Mouse (Mus musculus) forebrain, embryonic 12.5 days (tissue): ENCODE data around the gene Coro7. TPM values are rescaled to one million over a fixed set of nuclear protein-coding genes. Genes with fewer than 3 reads are reported as not detected.
A peak's percentile ranks its signal among the peaks of the same experiment; 100 is the strongest.
"Not testable (repeated sequence)": the region's sequence is repeated elsewhere in the genome, so short reads cannot be mapped to it uniquely, and the experiment has no call there.

Experiments
- ATAC-seq: fragments of 200-750 bp; cut with Nextera tagmentation; 2 replicates; pipeline ENCODE4 v1.8.0; 2017; ENCODE audit warnings: moderate TSS enrichment; ENCODE audit not compliant: low FRiP score
- H3K27ac ChIP-seq: fragments of 300-500 bp; sonication (generic); 2 replicates; pipeline ENCODE4 v1.5.1; 2016; ENCODE audit warnings: mild to moderate bottlenecking
- H3K27me3 ChIP-seq: fragments of 300-500 bp; sonication (generic); 2 replicates; pipeline ENCODE4 v1.6.1; 2016; ENCODE audit warnings: mild to moderate bottlenecking
- H3K36me3 ChIP-seq: fragments of 300-500 bp; sonication (generic); replicated peaks from 2 replicates; pipeline ENCODE4 v1.6.1; 2016; ENCODE audit warnings: mild to moderate bottlenecking
- H3K4me1 ChIP-seq: fragments of 300-500 bp; sonication (generic); 2 replicates; pipeline ENCODE4 v1.6.1; 2016
- H3K4me2 ChIP-seq: fragments of 300-500 bp; sonication (generic); 2 replicates; pipeline ENCODE4 v1.6.1; 2016; ENCODE audit warnings: mild to moderate bottlenecking, moderate library complexity
- H3K4me3 ChIP-seq: fragments of 300-500 bp; sonication (generic); replicated peaks from 2 replicates; pipeline ENCODE4 v1.5.1; 2016; ENCODE audit warnings: mild to moderate bottlenecking
- H3K9ac ChIP-seq: fragments of 300-500 bp; sonication (generic); 2 replicates; pipeline ENCODE4 v1.6.1; 2016; ENCODE audit warnings: mild to moderate bottlenecking
- H3K9me3 ChIP-seq: fragments of 300-500 bp; sonication (generic); 2 replicates; pipeline ENCODE4 v1.6.1; 2016
- WGBS: fragments of 180-500 bp; shearing (Covaris S2); methylation state at CpG from one replicate; pipeline ENCODE4 v1.1.7; 2016; 5-methylcytosine and 5-hydroxymethylcytosine counted together
- polyA plus RNA-seq: library from polyadenylated mRNA; unstranded; fragments of >200 nt; fragmentation: Nextera tagmentation; extraction: Ambion mirVana; gene quantifications from 2 replicates; pipeline ENCODE4 v1.2.1, GENCODE M21; 2016

The Coro7 gene
- polyA plus RNA-seq, 1 experiment from 2014 or later = 18.5 TPM

- WGBS = 10% methylated on average over 14 of the region's 14 CpGs
- peak overlapping the region; percentile 54 for H3K9ac ChIP-seq
- peaks cover 6% of the 10 kb centered on the region; the same call in 1 of the 2 replicates for H3K36me3 ChIP-seq
- H3K9me3 ChIP-seq = no peaks in the 10 kb centered on the region
- peak; percentile 30 for ATAC-seq
- no peaks in the 10 kb centered on the region for H3K27me3 ChIP-seq
- H3K4me2 ChIP-seq = peak overlapping the region; percentile 65
- H3K4me1 ChIP-seq = peaks cover 18% of the 10 kb centered on the region
- H3K4me3 ChIP-seq = peak overlapping the region; percentile 48
- H3K27ac ChIP-seq = peak overlapping the region; percentile 84
These were observed 93.7 kb downstream of the Coro7 start for GRCm38 (mm10) chr16:4585642-4586530.

- no peaks in the 10 kb centered on the region for H3K36me3 ChIP-seq
- peaks cover 18% of the 10 kb centered on the region for H3K4me1 ChIP-seq
- no peak overlapping the region for H3K9ac ChIP-seq
- no peak overlapping the region for H3K27ac ChIP-seq
- no peaks in the 10 kb centered on the region for H3K27me3 ChIP-seq
- 76% methylated on average over 5 of the region's 5 CpGs for WGBS
- no peaks in the 10 kb centered on the region for H3K9me3 ChIP-seq
- H3K4me2 ChIP-seq = no peak overlapping the region
- no peak overlapping the region for H3K4me3 ChIP-seq
- no peak for ATAC-seq
These were observed 95.1 kb downstream of the Coro7 start for GRCm38 (mm10) chr16:4584438-4584837.

- Histone ChIP-seq H3K27ac (no peak overlapping the region), H3K9me3 (no peaks in the 10 kb centered on the region), H3K4me1 (peaks cover 18% of the 10 kb centered on the region), H3K4me2 (no peak overlapping the region), H3K27me3 (no peaks in the 10 kb centered on the region), H3K9ac (no peak overlapping the region), H3K4me3 (no peak overlapping the region), H3K36me3 (no peaks in the 10 kb centered on the region)
- ATAC-seq = no peak
- 91% methylated on average over 3 of the region's 3 CpGs for WGBS
These were observed 95.8 kb downstream of the Coro7 start for GRCm38 (mm10) chr16:4583807-4584206.

- not testable (repeated sequence) for H3K27me3 ChIP-seq, H3K9me3 ChIP-seq, H3K4me3 ChIP-seq, H3K9ac ChIP-seq, H3K36me3 ChIP-seq, ATAC-seq, H3K4me1 ChIP-seq, H3K27ac ChIP-seq, H3K4me2 ChIP-seq
- WGBS = 92% methylated on average over 4 of the region's 4 CpGs
These were observed 98.4 kb downstream of the Coro7 start for GRCm38 (mm10) chr16:4581179-4581578.

- no peaks in the 10 kb centered on the region for H3K9me3 ChIP-seq
- H3K36me3 ChIP-seq = no peaks in the 10 kb centered on the region
- no peaks in the 10 kb centered on the region for H3K27me3 ChIP-seq
- H3K9ac ChIP-seq = no peak overlapping the region
- no peak for ATAC-seq
- H3K27ac ChIP-seq = no peak overlapping the region
- H3K4me2 ChIP-seq = no peak overlapping the region
- 0 out of 2 replicates have a peak, but pooled peaks cover 4% of the 10 kb centered on the region for H3K4me1 ChIP-seq
- no peak overlapping the region for H3K4me3 ChIP-seq
- WGBS = 79% methylated on average over 7 of the region's 7 CpGs
These were observed 100.9 kb downstream of the Coro7 start for GRCm38 (mm10) chr16:4578630-4579029.

- Histone ChIP-seq H3K4me2 (no peak overlapping the region), H3K4me1 (0 out of 2 replicates have a peak, but pooled peaks cover 4% of the 10 kb centered on the region), H3K9ac (no peak overlapping the region), H3K36me3 (no peaks in the 10 kb centered on the region), H3K27ac (no peak overlapping the region), H3K9me3 (no peaks in the 10 kb centered on the region), H3K27me3 (no peaks in the 10 kb centered on the region), H3K4me3 (no peak overlapping the region)
- 68% methylated on average over 2 of the region's 2 CpGs for WGBS
- ATAC-seq = no peak
These were observed 102.7 kb downstream of the Coro7 start for GRCm38 (mm10) chr16:4576873-4577272.

Other genes with a start within 250 kb of the Coro7 start
- gene Srl, start 138.0 kb downstream of the Coro7 start, polyA plus RNA-seq = 27.6 and 30.7 TPM in 2 replicates
- gene Tfap4, start 119.9 kb downstream of the Coro7 start, polyA plus RNA-seq = 20.9 and 22.6 TPM in 2 replicates
- 22.0 and 26.6 TPM in 2 replicates for gene Glis2, start 85.1 kb downstream of the Coro7 start, polyA plus RNA-seq
- 114 TPM in 2 replicates for gene Pam16, start 54.8 kb downstream of the Coro7 start, polyA plus RNA-seq
- 5.2 and 6.8 TPM in 2 replicates for gene Vasn, start 39.8 kb downstream of the Coro7 start, polyA plus RNA-seq
- gene Dnaja3, start 39.8 kb downstream of the Coro7 start, polyA plus RNA-seq = 51.4 and 58.0 TPM in 2 replicates
- 167 and 170 TPM in 2 replicates for gene Nmral1, start 39.6 kb upstream of the Coro7 start, polyA plus RNA-seq
- gene Hmox2, start 46.6 kb upstream of the Coro7 start, polyA plus RNA-seq = 70.7 and 73.5 TPM in 2 replicates
- gene Cdip1, start 110.5 kb upstream of the Coro7 start, polyA plus RNA-seq = 96.5 and 97.1 TPM in 2 replicates
- gene 4930562C15Rik, start 155.6 kb upstream of the Coro7 start, polyA plus RNA-seq = 0.44 and 0.54 TPM in 2 replicates
- 23.8 and 27.2 TPM in 2 replicates for gene Ubald1, start 200.5 kb upstream of the Coro7 start, polyA plus RNA-seq
- 80.2 and 85.1 TPM in 2 replicates for gene Mgrn1, start 206.5 kb upstream of the Coro7 start, polyA plus RNA-seq